Mouse (Mus musculus): ENCODE data around the gene Baz1b. TPM values are rescaled to one million over a fixed set of nuclear protein-coding genes. Genes with fewer than 3 reads are reported as not detected.

Gene Baz1b
- total and polyA plus RNA-seq, 3 experiments, result 44.5 to 81.5 (median 72.9) TPM

GRCm38 (mm10) chr5:135202763-135203162 lies 15.7 kb downstream of the Baz1b start:
- H3K4me1 ChIP-seq (ENCODE audit: control insufficient read depth in 1 of 2, insufficient read depth in 2 of 2, low read length in 2 of 2), result no peaks in the 10 kb centered on the region
- H3K79me2 ChIP-seq (ENCODE audit: control insufficient read depth, insufficient read depth, low read length, poor library complexity), result peaks cover 13% of the 10 kb centered on the region; the same call in 1 of the 2 replicates
- H3K9me3 ChIP-seq (replicated peaks; ENCODE audit: insufficient read depth, low read length), result no peaks in the 10 kb centered on the region
- H3K36me3 ChIP-seq (ENCODE audit: control insufficient read depth in 1 of 2, insufficient read depth in 2 of 2, low read length in 2 of 2), result peaks cover 0 to 67% of the 10 kb centered on the region in 2 experiments; a peak in 3 of 4 replicates
- peak; percentile 22 for DNase-seq (ENCODE audit: low read depth, low spot score)
- H3K4me3 ChIP-seq (ENCODE audit: control insufficient read depth in 1 of 2, insufficient read depth in 1 of 2, low read depth in 2 of 2, low read length in 2 of 2), result no peak overlapping the region
- no peak overlapping the region for H3K9ac ChIP-seq (ENCODE audit: control insufficient read depth, low read depth, low read length, poor library complexity, severe bottlenecking)
- no peaks in the 10 kb centered on the region for H3K27me3 ChIP-seq (ENCODE audit: control insufficient read depth in 1 of 2, insufficient read depth in 2 of 2, low read length in 2 of 2)
- H3K27ac ChIP-seq (ENCODE audit: control insufficient read depth, low read depth, low read length), result no peak overlapping the region
- TF ChIP-seq MAX (IDR thresholded peaks at IDR 0.05; ENCODE audit: low read length), result no peak
- TF ChIP-seq BHLHE40 (IDR thresholded peaks at IDR 0.05; ENCODE audit: borderline replicate concordance, low read depth, low read length), result peak; percentile 36; the same call in 1 of the 2 replicates
- peak; percentile 66 for TF ChIP-seq USF1 (IDR thresholded peaks at IDR 0.05; ENCODE audit: low read depth, low read length)

DNA sequence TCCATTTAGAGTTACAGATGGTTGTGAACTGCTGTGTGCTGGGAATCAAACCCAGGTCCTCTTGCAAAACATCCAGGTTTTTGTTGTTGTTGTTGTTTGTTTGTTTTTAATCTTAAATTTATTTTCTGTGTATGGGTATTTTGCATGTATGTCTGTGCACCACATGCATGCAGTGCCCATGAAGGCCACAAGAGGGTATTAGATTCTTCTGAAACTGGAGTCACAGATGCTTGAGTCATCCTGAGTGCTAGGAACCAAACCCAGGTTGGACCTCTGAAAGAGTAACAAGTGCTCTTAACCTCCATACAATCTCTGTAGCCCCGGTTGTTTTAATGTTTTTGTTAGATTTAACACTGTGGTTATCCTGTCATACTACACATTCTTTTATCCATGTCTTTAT lies 21.1 kb downstream of the Baz1b start:
- Histone ChIP-seq H3K9ac (ENCODE audit: control insufficient read depth, low read depth, low read length, poor library complexity, severe bottlenecking) (no peak overlapping the region), H3K27ac (ENCODE audit: control insufficient read depth, low read depth, low read length) (no peak overlapping the region), H3K9me3 (replicated peaks; ENCODE audit: insufficient read depth, low read length) (no peaks in the 10 kb centered on the region), H3K36me3 (ENCODE audit: control insufficient read depth in 1 of 2, insufficient read depth in 2 of 2, low read length in 2 of 2) (peaks cover 2 to 71% of the 10 kb centered on the region in 2 experiments; a peak in 3 of 4 replicates), H3K4me3 (ENCODE audit: control insufficient read depth in 1 of 2, insufficient read depth in 1 of 2, low read depth in 2 of 2, low read length in 2 of 2) (no peak overlapping the region), H3K79me2 (ENCODE audit: control insufficient read depth, insufficient read depth, low read length, poor library complexity) (0 out of 2 replicates have a peak, but pooled peaks cover 3% of the 10 kb centered on the region), H3K4me1 (ENCODE audit: control insufficient read depth in 1 of 2, insufficient read depth in 2 of 2, low read length in 2 of 2) (no peaks in the 10 kb centered on the region), H3K27me3 (ENCODE audit: control insufficient read depth in 1 of 2, insufficient read depth in 2 of 2, low read length in 2 of 2) (no peaks in the 10 kb centered on the region)
- peak; percentile 68 for DNase-seq (ENCODE audit: low read depth, low spot score)
- TF ChIP-seq USF1 (IDR thresholded peaks at IDR 0.05; ENCODE audit: low read depth, low read length) (no peak), MYC (IDR thresholded peaks at IDR 0.05; ENCODE audit: low read depth, low read length) (0 out of 2 replicates have a peak, but pooled peaks have one; percentile 17), CTCF (IDR thresholded peaks at IDR 0.05 in 2 of 3, conservative IDR thresholded peaks at IDR 0.05 in 1 of 3; ENCODE audit: control insufficient read depth in 1 of 3, insufficient read depth in 1 of 3, low read depth in 2 of 3, low read length in 3 of 3, poor library complexity in 1 of 3, severe bottlenecking in 1 of 3) (peak; percentile 19 to 52 (median 49); a peak in 5 of 6 replicates), SMC3 (IDR thresholded peaks at IDR 0.05; ENCODE audit: low read depth, low read length) (peak; percentile 19; the same call in 1 of the 2 replicates), MAZ (IDR thresholded peaks at IDR 0.05; ENCODE audit: low read depth, low read length) (no peak), RAD21 (IDR thresholded peaks at IDR 0.05; ENCODE audit: low read depth, low read length) (peak; percentile 1; the same call in 1 of the 2 replicates), E2F4 (IDR thresholded peaks at IDR 0.05; ENCODE audit: borderline replicate concordance, low read depth, low read length) (no peak), SIN3A (IDR thresholded peaks at IDR 0.05; ENCODE audit: low read length) (no peak)

- no peaks in the 10 kb centered on the region for H3K27me3 ChIP-seq (ENCODE audit: control insufficient read depth in 1 of 2, insufficient read depth in 2 of 2, low read length in 2 of 2)
- H3K4me3 ChIP-seq (ENCODE audit: control insufficient read depth in 1 of 2, insufficient read depth in 1 of 2, low read depth in 2 of 2, low read length in 2 of 2), result no peak overlapping the region
- no peak overlapping the region for H3K9ac ChIP-seq (ENCODE audit: control insufficient read depth, low read depth, low read length, poor library complexity, severe bottlenecking)
- TF ChIP-seq ZKSCAN1 (IDR thresholded peaks at IDR 0.05; ENCODE audit: low read depth, low read length) (no peak), E2F4 (IDR thresholded peaks at IDR 0.05; ENCODE audit: borderline replicate concordance, low read depth, low read length) (no peak), POLR2AphosphoS5 (IDR thresholded peaks at IDR 0.05; ENCODE audit: borderline replicate concordance, low read depth, low read length) (no peak), SMC3 (IDR thresholded peaks at IDR 0.05; ENCODE audit: low read depth, low read length) (no peak), HCFC1 (IDR thresholded peaks at IDR 0.05; ENCODE audit: low read depth, low read length) (no peak), ZC3H11A (IDR thresholded peaks at IDR 0.05; ENCODE audit: low read depth, low read length) (no peak), USF1 (IDR thresholded peaks at IDR 0.05; ENCODE audit: low read depth, low read length) (no peak), ELF1 (IDR thresholded peaks at IDR 0.05; ENCODE audit: low read depth, low read length) (no peak), POLR2AphosphoS2 (IDR thresholded peaks at IDR 0.05; ENCODE audit: low read length) (no peak), MYB (IDR thresholded peaks at IDR 0.05; ENCODE audit: low read depth, low read length) (no peak), GATA1 (IDR thresholded peaks at IDR 0.05; ENCODE audit: low read depth, low read length) (no peak), RCOR1 (IDR thresholded peaks at IDR 0.05; ENCODE audit: low read depth, low read length) (no peak), BHLHE40 (IDR thresholded peaks at IDR 0.05; ENCODE audit: borderline replicate concordance, low read depth, low read length) (no peak), MAZ (IDR thresholded peaks at IDR 0.05; ENCODE audit: low read depth, low read length) (no peak), ZNF384 (IDR thresholded peaks at IDR 0.05; ENCODE audit: low read depth, low read length) (no peak)
- peaks cover 2% of the 10 kb centered on the region; the same call in 1 of the 2 replicates for H3K79me2 ChIP-seq (ENCODE audit: control insufficient read depth, insufficient read depth, low read length, poor library complexity)
- H3K4me1 ChIP-seq (ENCODE audit: control insufficient read depth in 1 of 2, insufficient read depth in 2 of 2, low read length in 2 of 2), result no peaks in the 10 kb centered on the region
- no peak for DNase-seq (ENCODE audit: low read depth, low spot score)
- no peaks in the 10 kb centered on the region for H3K9me3 ChIP-seq (replicated peaks; ENCODE audit: insufficient read depth, low read length)
- H3K27ac ChIP-seq (ENCODE audit: control insufficient read depth, low read depth, low read length), result no peak overlapping the region
- peaks cover 0 to 53% of the 10 kb centered on the region in 2 experiments; a peak in 2 of 4 replicates for H3K36me3 ChIP-seq (ENCODE audit: control insufficient read depth in 1 of 2, insufficient read depth in 2 of 2, low read length in 2 of 2)
Measured at GRCm38 (mm10) chr5:135216871-135217270, 29.8 kb downstream of the Baz1b start.
